Mouse (Mus musculus): Measurements from ENCODE around the gene Anp32b. TPM values are rescaled to one million over a fixed set of nuclear protein-coding genes. Genes with fewer than 3 reads are reported as not detected.

Anp32b gene
- polyA plus RNA-seq, 2 experiments = 159 to 245 TPM

- Histone ChIP-seq H3K9ac (ENCODE audit: low read depth, low read length, severe bottlenecking) (no peak overlapping the region), H3K27ac (replicated peaks; ENCODE audit: low read depth, low read length) (no peak overlapping the region), H3K4me1 (ENCODE audit: control insufficient read depth, insufficient read depth, low read length) (no peaks in the 10 kb centered on the region), H3K27me3 (ENCODE audit: control insufficient read depth, insufficient read depth, low read length) (no peaks in the 10 kb centered on the region), H3K4me2 (replicated peaks; ENCODE audit: low read depth, low read length, severe bottlenecking) (no peak overlapping the region), H3K36me3 (ENCODE audit: control insufficient read depth, insufficient read depth, low read length) (no peaks in the 10 kb centered on the region), H3K9me3 (ENCODE audit: control insufficient read depth, low read length) (no peaks in the 10 kb centered on the region), H3K4me3 (replicated peaks; ENCODE audit: low read length) (no peak overlapping the region)
- ATAC-seq (ENCODE audit: low FRiP score, low read depth) (no peak), DNase-seq (ENCODE audit: low spot score) (no peak)
- no peak for TF ChIP-seq POLR2A (IDR thresholded peaks at IDR 0.05; ENCODE audit: borderline replicate concordance, extremely low read depth, insufficient read depth, insufficient read length)
- WGBS = 57% methylated on average over 1 of the region's 1 CpGs
Observed at GRCm38 (mm10) chr4:46412113-46412512, 38.6 kb upstream of the Anp32b start.

- ATAC-seq (ENCODE audit: low FRiP score, low read depth) (no peak), DNase-seq (ENCODE audit: low spot score) (no peak)
- Histone ChIP-seq H3K4me2 (replicated peaks; ENCODE audit: low read depth, low read length, severe bottlenecking) (no peak within 1 kb of the TSS), H3K9ac (ENCODE audit: low read depth, low read length, severe bottlenecking) (no peak within 1 kb of the TSS), H3K9me3 (ENCODE audit: control insufficient read depth, low read length) (no peaks in the 10 kb centered on the region), H3K4me3 (replicated peaks; ENCODE audit: low read length) (no peak within 1 kb of the TSS), H3K36me3 (ENCODE audit: control insufficient read depth, insufficient read depth, low read length) (no peaks in the 10 kb centered on the region), H3K27me3 (ENCODE audit: control insufficient read depth, insufficient read depth, low read length) (no peaks in the 10 kb centered on the region), H3K27ac (replicated peaks; ENCODE audit: low read depth, low read length) (no peak within 1 kb of the TSS), H3K4me1 (ENCODE audit: control insufficient read depth, insufficient read depth, low read length) (no peaks in the 10 kb centered on the region)
- WGBS = 74% methylated on average over 7 of the region's 7 CpGs
- TF ChIP-seq POLR2A (IDR thresholded peaks at IDR 0.05; ENCODE audit: borderline replicate concordance, extremely low read depth, insufficient read depth, insufficient read length) = no peak
Observed at GRCm38 (mm10) chr4:46413406-46413805, 37.3 kb upstream of the Anp32b start, which contains the start of gene Hemgn. TSS of gene Hemgn (minus strand) at chr4:46413506.

GRCm38 (mm10) chr4:46417491-46417890, 33.2 kb upstream of the Anp32b start:
- no peaks in the 10 kb centered on the region for H3K27me3 ChIP-seq (ENCODE audit: control insufficient read depth, insufficient read depth, low read length)
- H3K9ac ChIP-seq (ENCODE audit: low read depth, low read length, severe bottlenecking) = no peak overlapping the region
- no peak for TF ChIP-seq POLR2A (IDR thresholded peaks at IDR 0.05; ENCODE audit: borderline replicate concordance, extremely low read depth, insufficient read depth, insufficient read length)
- H3K36me3 ChIP-seq (ENCODE audit: control insufficient read depth, insufficient read depth, low read length) = no peaks in the 10 kb centered on the region
- H3K9me3 ChIP-seq (ENCODE audit: control insufficient read depth, low read length) = no peaks in the 10 kb centered on the region
- no peak for DNase-seq (ENCODE audit: low spot score)
- H3K4me3 ChIP-seq (replicated peaks; ENCODE audit: low read length) = no peak overlapping the region
- 64% methylated on average over 3 of the region's 3 CpGs for WGBS
- H3K4me2 ChIP-seq (replicated peaks; ENCODE audit: low read depth, low read length, severe bottlenecking) = no peak overlapping the region
- no peak for ATAC-seq (ENCODE audit: low FRiP score, low read depth)
- no peaks in the 10 kb centered on the region for H3K4me1 ChIP-seq (ENCODE audit: control insufficient read depth, insufficient read depth, low read length)
- no peak overlapping the region for H3K27ac ChIP-seq (replicated peaks; ENCODE audit: low read depth, low read length)

- Histone ChIP-seq H3K4me2 (replicated peaks; ENCODE audit: low read depth, low read length, severe bottlenecking) (no peak overlapping the region), H3K9me3 (ENCODE audit: control insufficient read depth, low read length) (no peaks in the 10 kb centered on the region), H3K4me3 (replicated peaks; ENCODE audit: low read length) (no peak overlapping the region), H3K36me3 (ENCODE audit: control insufficient read depth, insufficient read depth, low read length) (no peaks in the 10 kb centered on the region), H3K27ac (replicated peaks; ENCODE audit: low read depth, low read length) (no peak overlapping the region), H3K9ac (ENCODE audit: low read depth, low read length, severe bottlenecking) (no peak overlapping the region), H3K4me1 (ENCODE audit: control insufficient read depth, insufficient read depth, low read length) (no peaks in the 10 kb centered on the region), H3K27me3 (ENCODE audit: control insufficient read depth, insufficient read depth, low read length) (no peaks in the 10 kb centered on the region)
- TF ChIP-seq POLR2A (IDR thresholded peaks at IDR 0.05; ENCODE audit: borderline replicate concordance, extremely low read depth, insufficient read depth, insufficient read length) = no peak
- DNase-seq (ENCODE audit: low spot score) = no peak
- ATAC-seq (ENCODE audit: low FRiP score, low read depth) = no peak
- 76% methylated on average over 9 of the region's 9 CpGs for WGBS
Observed at GRCm38 (mm10) chr4:46418851-46419250, 31.9 kb upstream of the Anp32b start.

- Histone ChIP-seq H3K9ac (ENCODE audit: low read depth, low read length, severe bottlenecking) (no peak overlapping the region), H3K27me3 (ENCODE audit: control insufficient read depth, insufficient read depth, low read length) (no peaks in the 10 kb centered on the region), H3K9me3 (ENCODE audit: control insufficient read depth, low read length) (no peaks in the 10 kb centered on the region), H3K4me1 (ENCODE audit: control insufficient read depth, insufficient read depth, low read length) (no peaks in the 10 kb centered on the region), H3K36me3 (ENCODE audit: control insufficient read depth, insufficient read depth, low read length) (no peaks in the 10 kb centered on the region), H3K4me3 (replicated peaks; ENCODE audit: low read length) (no peak overlapping the region), H3K4me2 (replicated peaks; ENCODE audit: low read depth, low read length, severe bottlenecking) (no peak overlapping the region), H3K27ac (replicated peaks; ENCODE audit: low read depth, low read length) (no peak overlapping the region)
- ATAC-seq (ENCODE audit: low FRiP score, low read depth) (no peak), DNase-seq (ENCODE audit: low spot score) (no peak)
- TF ChIP-seq POLR2A (IDR thresholded peaks at IDR 0.05; ENCODE audit: borderline replicate concordance, extremely low read depth, insufficient read depth, insufficient read length) = no peak
- WGBS = 58% methylated on average over 8 of the region's 8 CpGs
Observed at GRCm38 (mm10) chr4:46422625-46423024, 28.1 kb upstream of the Anp32b start.
